Mouse (Mus musculus) MEL (cell line): ENCODE data around the gene Lrrc4. TPM values are rescaled to one million over a fixed set of nuclear protein-coding genes. Genes with fewer than 3 reads are reported as not detected.

Experiments
- DNase-seq: peaks from one replicate; pipeline ENCODE4 v3.0.0; 2011; ENCODE audit warnings: low read depth, low spot score
- H3K27ac ChIP-seq: 2 replicates; pipeline ENCODE4 v1.5.1; 2012; ENCODE audit warnings: low read depth, mild to moderate bottlenecking, control low read depth, low read length, moderate library complexity; ENCODE audit not compliant: control insufficient read depth
- H3K27me3 ChIP-seq, 2 experiments: fragments of 150-350 bp in 1 of 2; sonication (generic) in 1 of 2; 2 replicates each; pipeline ENCODE4 v1.6.1; 2012; ENCODE audit warnings: low read length in 2 of 2, mild to moderate bottlenecking in 2 of 2, improper control_type of control experiment in 1 of 2, moderate library complexity in 1 of 2; ENCODE audit not compliant: insufficient read depth in 2 of 2, control insufficient read depth in 1 of 2
- H3K36me3 ChIP-seq, 2 experiments: 2 replicates each; pipeline ENCODE4 v1.6.1; 2012 to 2014; ENCODE audit warnings: low read length in 2 of 2, improper control_type of control experiment in 1 of 2, inconsistent platforms in 1 of 2, mild to moderate bottlenecking in 1 of 2; ENCODE audit not compliant: insufficient read depth in 2 of 2, control insufficient read depth in 1 of 2
- H3K4me1 ChIP-seq, 2 experiments: fragments of 150-350 bp in 1 of 2; sonication (generic) in 1 of 2; 2 replicates each; pipeline ENCODE4 v1.6.1; 2012; ENCODE audit warnings: low read length in 2 of 2, improper control_type of control experiment in 1 of 2, mild to moderate bottlenecking in 1 of 2; ENCODE audit not compliant: insufficient read depth in 2 of 2, control insufficient read depth in 1 of 2
- H3K4me3 ChIP-seq, 2 experiments: fragments of 150-350 bp in 1 of 2; sonication (generic) in 1 of 2; 2 replicates each; pipeline ENCODE4 v1.5.1; 2012; ENCODE audit warnings: low read depth in 2 of 2, low read length in 2 of 2, mild to moderate bottlenecking in 2 of 2, moderate library complexity in 2 of 2, control low read depth in 1 of 2, improper control_type of control experiment in 1 of 2; ENCODE audit not compliant: control insufficient read depth in 1 of 2, insufficient read depth in 1 of 2
- H3K79me2 ChIP-seq: 2 replicates; pipeline ENCODE4 v1.6.1; 2012; ENCODE audit warnings: mild to moderate bottlenecking, low read length, moderate library complexity; ENCODE audit not compliant: control insufficient read depth, poor library complexity, insufficient read depth
- H3K9ac ChIP-seq: 2 replicates; pipeline ENCODE4 v1.6.1; 2012; ENCODE audit warnings: low read depth, mild to moderate bottlenecking, control low read depth, low read length, moderate library complexity; ENCODE audit not compliant: control insufficient read depth, poor library complexity, severe bottlenecking
- H3K9me3 ChIP-seq: fragments of 150-350 bp; sonication (generic); replicated peaks from 2 replicates; pipeline ENCODE4 v1.6.1; 2012; ENCODE audit warnings: mild to moderate bottlenecking, low read length, improper control_type of control experiment, moderate library complexity; ENCODE audit not compliant: insufficient read depth
- CHD2 ChIP-seq: IDR thresholded peaks from 2 replicates; pipeline ENCODE4 v1.6.1; 2011; ENCODE audit warnings: low read length, improper control_type of control experiment
- CTCF ChIP-seq, 3 experiments: IDR thresholded peaks in 2 of 3; conservative IDR thresholded peaks in 1 of 3; 2 replicates each; pipeline ENCODE4 v1.5.1; 2011 to 2012; ENCODE audit warnings: low read length in 3 of 3, low read depth in 2 of 3, mild to moderate bottlenecking in 2 of 3, improper control_type of control experiment in 1 of 3, inconsistent platforms in 1 of 3, mixed read lengths in 1 of 3, moderate library complexity in 1 of 3; ENCODE audit not compliant: control insufficient read depth in 1 of 3, insufficient read depth in 1 of 3, poor library complexity in 1 of 3, severe bottlenecking in 1 of 3
- EP300 ChIP-seq, 2 experiments: IDR thresholded peaks; 2 replicates each; pipeline ENCODE4 v1.6.1; 2011; ENCODE audit warnings: improper control_type of control experiment in 2 of 2, low read length in 2 of 2, low read depth in 1 of 2, mild to moderate bottlenecking in 1 of 2
- KAT2A ChIP-seq: conservative IDR thresholded peaks from 2 replicates; pipeline ENCODE4 v1.6.1; 2012; ENCODE audit warnings: low read depth, low read length, improper control_type of control experiment, inconsistent platforms
- MAX ChIP-seq: IDR thresholded peaks from 2 replicates; pipeline ENCODE4 v1.6.1; 2011; ENCODE audit warnings: low read length, improper control_type of control experiment
- MYB ChIP-seq: IDR thresholded peaks from 2 replicates; pipeline ENCODE4 v1.6.1; 2011; ENCODE audit warnings: mild to moderate bottlenecking, low read depth, low read length, improper control_type of control experiment
- NELFE ChIP-seq: IDR thresholded peaks from 2 replicates; pipeline ENCODE4 v1.6.1; 2011; ENCODE audit warnings: low read depth, low read length, improper control_type of control experiment
- NRF1 ChIP-seq: IDR thresholded peaks from 2 replicates; pipeline ENCODE4 v1.6.1; 2014; ENCODE audit warnings: low read depth, mild to moderate bottlenecking, inconsistent platforms, low read length, improper control_type of control experiment, moderate library complexity; ENCODE audit not compliant: poor library complexity, insufficient read depth, severe bottlenecking
- POLR2AphosphoS2 ChIP-seq: IDR thresholded peaks from 2 replicates; pipeline ENCODE4 v1.6.1; 2011; ENCODE audit warnings: low read length, improper control_type of control experiment
- RAD21 ChIP-seq: IDR thresholded peaks from 2 replicates; pipeline ENCODE4 v1.6.1; 2011; ENCODE audit warnings: mild to moderate bottlenecking, low read depth, low read length, improper control_type of control experiment
- RCOR1 ChIP-seq: IDR thresholded peaks from 2 replicates; pipeline ENCODE4 v1.6.1; 2012; ENCODE audit warnings: low read depth, mild to moderate bottlenecking, inconsistent platforms, low read length, improper control_type of control experiment
- SIN3A ChIP-seq: IDR thresholded peaks from 2 replicates; pipeline ENCODE4 v1.6.1; 2012; ENCODE audit warnings: low read length, improper control_type of control experiment, inconsistent platforms
- TAL1 ChIP-seq: IDR thresholded peaks from 2 replicates; pipeline ENCODE4 v1.6.1; 2012; ENCODE audit warnings: mild to moderate bottlenecking, inconsistent platforms, low read length, moderate library complexity, mixed read lengths
- TBP ChIP-seq: IDR thresholded peaks from 2 replicates; pipeline ENCODE4 v1.8.0; 2011; ENCODE audit warnings: low read depth, low read length, improper control_type of control experiment
- TCF12 ChIP-seq: IDR thresholded peaks from 2 replicates; pipeline ENCODE4 v1.6.1; 2014; ENCODE audit warnings: low read depth, mild to moderate bottlenecking, inconsistent platforms, low read length, improper control_type of control experiment, moderate library complexity
- USF2 ChIP-seq, 2 experiments: IDR thresholded peaks; 2 replicates each; pipeline ENCODE4 v1.6.1; 2011 to 2012; ENCODE audit warnings: improper control_type of control experiment in 2 of 2, low read length in 2 of 2, borderline replicate concordance in 1 of 2, inconsistent platforms in 1 of 2, low read depth in 1 of 2, mild to moderate bottlenecking in 1 of 2; ENCODE audit not compliant: insufficient read depth in 1 of 2
- ZC3H11A ChIP-seq: IDR thresholded peaks from 2 replicates; pipeline ENCODE4 v1.6.1; 2012; ENCODE audit warnings: low read depth, mild to moderate bottlenecking, inconsistent platforms, low read length, improper control_type of control experiment
- ZNF384 ChIP-seq: IDR thresholded peaks from 2 replicates; pipeline ENCODE4 v1.6.1; 2012; ENCODE audit warnings: low read depth, mild to moderate bottlenecking, inconsistent platforms, low read length, improper control_type of control experiment
- polyA plus RNA-seq, 2 experiments: library from polyadenylated mRNA; stranded (reverse) in 1 of 2; unstranded in 1 of 2; fragments of >175 nt in 1 of 2; fragments of >200 nt in 1 of 2; gene quantifications; 2 replicates each; pipeline versions ENCODE4 v1.2.1 to v1.2.4; 2012; ENCODE audit warnings: low replicate concordance in 2 of 2, low read depth in 1 of 2; ENCODE audit not compliant: insufficient read length in 2 of 2, insufficient read depth in 1 of 2, missing spikeins in 1 of 2
- total RNA-seq: library from RNA; depleted of rRNA; stranded (reverse); fragments of 300-350 nt; gene quantifications from 2 replicates; pipeline ENCODE4 v1.2.3, GENCODE M21; 2012

The Lrrc4 gene
- total and polyA plus RNA-seq, 3 experiments: 0.07 to 0.12 TPM; not detected in 1

DNA sequence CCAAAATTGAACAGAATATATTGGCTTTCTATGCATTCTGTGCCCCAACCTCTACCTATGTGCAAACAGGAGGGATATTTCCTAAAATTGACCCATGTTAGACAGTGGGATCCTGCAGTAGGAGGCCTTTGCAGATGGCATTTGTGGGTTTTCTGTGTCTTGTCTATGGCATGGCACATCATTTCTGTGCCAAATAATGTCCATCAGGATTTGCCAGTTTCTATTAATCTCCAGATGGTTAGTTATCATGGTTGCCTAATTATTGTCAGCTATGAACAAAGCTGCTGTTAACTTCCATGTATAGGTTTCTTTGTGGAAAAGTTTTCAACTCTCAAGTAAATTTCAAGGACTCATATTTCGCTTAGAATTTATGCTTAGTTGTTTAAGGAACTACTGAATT, 164.0 kb downstream of the Lrrc4 start:
- Histone ChIP-seq H3K4me3 (no peak overlapping the region), H3K36me3 (peaks cover 2 to 5% of the 10 kb centered on the region in 2 experiments; a peak in 2 of 4 replicates), H3K9me3 (no peaks in the 10 kb centered on the region), H3K79me2 (no peaks in the 10 kb centered on the region; the same call in 1 of the 2 replicates), H3K27ac (no peak overlapping the region), H3K4me1 (no peaks in the 10 kb centered on the region), H3K27me3 (no peaks in the 10 kb centered on the region), H3K9ac (no peak overlapping the region)
- DNase-seq: no peak
- TF ChIP-seq CHD2 (no peak), USF2 (IDR thresholded peaks at IDR 0.05; ENCODE audit: borderline replicate concordance in 1 of 2, insufficient read depth in 1 of 2, low read depth in 1 of 2, low read length in 2 of 2) (no peak), NRF1 (no peak), ZC3H11A (no peak), MYB (no peak), RCOR1 (no peak), TBP (no peak), POLR2AphosphoS2 (no peak), TCF12 (no peak)
- TF ChIP-seq, all 39 proteins: peak for 0

DNA sequence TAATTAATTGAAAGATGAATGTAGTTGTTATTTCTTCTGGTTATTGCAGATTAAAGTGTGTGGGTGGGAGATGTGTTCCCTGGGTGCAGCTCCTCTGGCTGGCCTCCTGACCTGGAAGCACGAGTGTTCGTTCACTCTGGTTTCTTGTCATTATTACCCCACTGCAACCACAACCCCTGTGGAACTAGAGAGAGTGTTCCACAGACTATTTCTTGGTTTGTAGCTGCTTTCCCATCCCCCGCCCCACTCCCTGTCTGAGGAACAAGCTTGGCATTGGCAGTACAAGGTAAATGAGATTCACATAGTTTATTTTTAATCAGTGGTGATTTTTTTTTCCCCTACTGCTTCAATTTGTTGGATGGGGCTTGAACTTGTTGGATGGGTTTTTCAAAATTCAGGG, 166.8 kb downstream of the Lrrc4 start:
- no peaks in the 10 kb centered on the region for H3K9me3 ChIP-seq
- H3K27me3 ChIP-seq: no peaks in the 10 kb centered on the region
- H3K4me3 ChIP-seq: no peak overlapping the region
- no peak overlapping the region for H3K27ac ChIP-seq
- H3K4me1 ChIP-seq: no peaks in the 10 kb centered on the region
- H3K36me3 ChIP-seq: peaks cover 2 to 6% of the 10 kb centered on the region in 2 experiments; a peak in 2 of 4 replicates
- no peaks in the 10 kb centered on the region; the same call in 1 of the 2 replicates for H3K79me2 ChIP-seq
- no peak for DNase-seq
- H3K9ac ChIP-seq: no peak overlapping the region
- TF ChIP-seq NELFE (no peak), CHD2 (no peak), RCOR1 (no peak), TBP (no peak), EP300 (IDR thresholded peaks at IDR 0.05; ENCODE audit: low read depth in 1 of 2, low read length in 2 of 2) (no peak), KAT2A (no peak), RAD21 (no peak), TAL1 (no peak), ZNF384 (no peak), CTCF (IDR thresholded peaks at IDR 0.05 in 2 of 3, conservative IDR thresholded peaks at IDR 0.05 in 1 of 3; ENCODE audit: control insufficient read depth in 1 of 3, insufficient read depth in 1 of 3, low read depth in 2 of 3, low read length in 3 of 3, poor library complexity in 1 of 3, severe bottlenecking in 1 of 3) (no peak), MAX (no peak), ZC3H11A (no peak), SIN3A (no peak), MYB (no peak)
